Comparison of ENCODE assay signal across 28 mouse cellular contexts in the genomic region with DNA sequence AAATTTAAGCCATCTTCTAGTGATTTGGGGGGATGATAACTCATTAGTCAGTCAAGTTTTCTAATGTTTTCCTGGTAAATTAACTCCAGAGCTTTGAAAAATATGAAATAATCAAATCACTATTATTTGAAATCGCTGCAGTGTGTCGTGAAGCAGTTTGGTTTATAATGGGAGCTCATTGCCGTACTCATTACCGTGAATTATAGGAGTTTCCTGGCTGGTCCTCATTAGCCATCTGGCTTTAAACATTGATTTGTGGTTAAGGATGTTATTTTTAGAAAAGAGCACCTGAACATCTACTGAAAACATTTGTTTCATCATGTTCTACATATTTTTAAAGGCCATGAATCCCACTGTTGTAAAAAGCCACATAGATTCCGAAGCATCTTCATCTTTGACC.
DNase-seq lines count a peak whose midpoint lies in the region; ATAC-seq lines count a peak whose summit lies in the region.
"Had no signal": no experiment of that assay in that cellular context is flagged by ENCODE, and none has a peak within 500 bp of the region (broad histone marks: within the 10 kb centered on the region; RNA-seq: fewer than 3 reads in every experiment).

No protein-coding gene starts in this region.

- WGBS in hindbrain, embryonic 14.5 days, result 57% methylated on average over 5 of the region's 5 CpGs
- 65% methylated on average over 5 of the region's 5 CpGs for WGBS in hindbrain, embryonic 16.5 days

- no peaks in the 10 kb centered on the region for H3K27me3 ChIP-seq in hindbrain, embryonic 14.5 days (ENCODE audit: control insufficient read depth, insufficient read depth, low read length)
- no peaks in the 10 kb centered on the region for H3K27me3 ChIP-seq in hindbrain, embryonic 16.5 days (replicated peaks; ENCODE audit: control insufficient read depth, insufficient read depth, low read length)
- H3K27me3 ChIP-seq: embryonic facial prominence, embryonic 12.5 days; embryonic facial prominence, embryonic 15.5 days; forebrain, embryonic 12.5 days; hindbrain, embryonic 12.5 days had no signal

- 0 out of 2 replicates have a peak overlapping the region, but pooled peaks have one; percentile 26 for H3K27ac ChIP-seq in hindbrain, embryonic 14.5 days
- no peak overlapping the region for H3K27ac ChIP-seq in hindbrain, embryonic 16.5 days (ENCODE audit: low read depth, low read length)
- H3K27ac ChIP-seq: embryonic facial prominence, embryonic 12.5 days; embryonic facial prominence, embryonic 15.5 days; forebrain, embryonic 12.5 days; gastrocnemius, adult 2 months; heart, adult 2 months; hindbrain, embryonic 12.5 days; hindbrain, postnatal 0 days had no signal

- H3K4me2 ChIP-seq in hindbrain, embryonic 14.5 days (replicated peaks), result no peak overlapping the region
- H3K4me2 ChIP-seq in hindbrain, embryonic 16.5 days (ENCODE audit: low read length), result no peak overlapping the region
- H3K4me2 ChIP-seq: embryonic facial prominence, embryonic 12.5 days; embryonic facial prominence, embryonic 15.5 days; forebrain, embryonic 12.5 days; heart, embryonic 11.5 days; hindbrain, embryonic 12.5 days had no signal

- no peaks in the 10 kb centered on the region for H3K36me3 ChIP-seq in hindbrain, embryonic 14.5 days (replicated peaks; ENCODE audit: control insufficient read depth, insufficient read depth)
- no peaks in the 10 kb centered on the region for H3K36me3 ChIP-seq in hindbrain, embryonic 16.5 days (ENCODE audit: control insufficient read depth, insufficient read depth, low read length)
- H3K36me3 ChIP-seq: embryonic facial prominence, embryonic 12.5 days; embryonic facial prominence, embryonic 15.5 days; forebrain, embryonic 12.5 days; hindbrain, embryonic 12.5 days had no signal

- no peak overlapping the region for H3K9ac ChIP-seq in hindbrain, embryonic 14.5 days
- no peak overlapping the region for H3K9ac ChIP-seq in hindbrain, embryonic 16.5 days (ENCODE audit: low read depth, low read length)
- H3K9ac ChIP-seq: embryonic facial prominence, embryonic 12.5 days; embryonic facial prominence, embryonic 15.5 days; forebrain, embryonic 12.5 days; hindbrain, embryonic 12.5 days had no signal

- peak; percentile 38 for DNase-seq in hindbrain, embryonic 14.5 days (ENCODE audit: low spot score)
- DNase-seq in MN1 (ENCODE audit: low spot score), result peak; percentile 60
- peak; percentile 9 for DNase-seq in Muller cell, postnatal 12 days (ENCODE audit: inconsistent ontology term)
- DNase-seq in hindlimb bud, embryonic 11.5 days (ENCODE audit: extremely low spot score, low read depth, low spot score), result peak; percentile 41
- no peak for DNase-seq in heart, adult 8-10 months (ENCODE audit: low spot score)
- DNase-seq in left cerebral cortex, postnatal 36 days (ENCODE audit: low spot score in 2 of 2), result no peak
- DNase-seq: adrenal gland, postnatal 10 days; adrenal gland, postnatal 36 days; cerebellum, adult 11-12 months; cerebellum, adult 8-10 months; cerebellum, postnatal 10 days; cerebellum, postnatal 36 days; embryo, embryonic 11 days; gastrocnemius, adult 2 months; gastrocnemius, postnatal 25 days; heart, adult 2 months; kidney, adult 2 months had no signal

- H3K9me3 ChIP-seq in hindbrain, embryonic 14.5 days (ENCODE audit: control insufficient read depth, low read length), result no peaks in the 10 kb centered on the region
- no peaks in the 10 kb centered on the region for H3K9me3 ChIP-seq in hindbrain, embryonic 16.5 days (ENCODE audit: control insufficient read depth, low read length)
- H3K9me3 ChIP-seq: embryonic facial prominence, embryonic 12.5 days; embryonic facial prominence, embryonic 15.5 days; forebrain, embryonic 12.5 days; hindbrain, embryonic 12.5 days had no signal

- intact Hi-C loops in left cerebral cortex, postnatal 36 days (cut with DNase I), result no loop called here

- no peaks in the 10 kb centered on the region for H3K4me1 ChIP-seq in hindbrain, embryonic 14.5 days (replicated peaks; ENCODE audit: control insufficient read depth, insufficient read depth, low read length)
- no peaks in the 10 kb centered on the region; the same call in 1 of the 2 replicates for H3K4me1 ChIP-seq in hindbrain, embryonic 16.5 days (ENCODE audit: control insufficient read depth, insufficient read depth, low read depth, low read length)
- H3K4me1 ChIP-seq: embryonic facial prominence, embryonic 15.5 days; forebrain, embryonic 12.5 days; hindbrain, embryonic 12.5 days had no signal

- ATAC-seq in hindbrain, embryonic 14.5 days (ENCODE audit: low FRiP score), result no peak
- ATAC-seq in hindbrain, embryonic 16.5 days, result no peak
- ATAC-seq: CD4-positive, CD25-positive, alpha-beta regulatory T cell, adult 4 months; forebrain, embryonic 16.5 days; hindbrain, postnatal 0 days; intestine, postnatal 0 days; Patski had no signal

- H3K4me3 ChIP-seq in hindbrain, embryonic 14.5 days (replicated peaks; ENCODE audit: low read length), result no peak overlapping the region
- H3K4me3 ChIP-seq in hindbrain, embryonic 16.5 days (ENCODE audit: low read length), result no peak overlapping the region
- H3K4me3 ChIP-seq: embryonic facial prominence, embryonic 12.5 days; embryonic facial prominence, embryonic 15.5 days; forebrain, embryonic 12.5 days; gastrocnemius, adult 2 months; heart, adult 2 months; hindbrain, embryonic 12.5 days had no signal

Comparison
In these comparisons a context has a peak if more than half of its experiments do, and no peak if none do; other contexts are left out.
1. DNase-seq: peak in hindbrain, embryonic 14.5 days (single experiment), MN1 (single experiment), Muller cell, postnatal 12 days (single experiment) and hindlimb bud, embryonic 11.5 days (single experiment); none in heart, adult 8-10 months (single experiment) and left cerebral cortex, postnatal 36 days (0 of 2).